Mouse (Mus musculus): ENCODE results near the gene Ncor2.
A peak's percentile ranks its signal among the peaks of the same experiment; 100 is the strongest.

GRCm38 (mm10) chr5:125179007-125179734 lies at the start of gene Ncor2:
- TF ChIP-seq POLR2A (IDR thresholded peaks at IDR 0.05; ENCODE audit: borderline replicate concordance, low read depth, low read length): no peak
- TF ChIP-seq CTCF (IDR thresholded peaks at IDR 0.05; ENCODE audit: low read depth, low read length): peak; percentile 19; the same call in 1 of the 2 replicates
